Mouse (Mus musculus) lung, adult 2 months (tissue): ENCODE data around the gene Meis2.

Experiments used
- CTCF ChIP-seq: fragments of 200-500 bp; IDR thresholded peaks from 2 replicates; pipeline ENCODE4 v1.5.1; 2011; ENCODE audit warnings: mild to moderate bottlenecking, low read length, control low read depth; ENCODE audit not compliant: insufficient read depth
- POLR2A ChIP-seq: fragments of 200-500 bp; IDR thresholded peaks from 2 replicates; pipeline ENCODE4 v1.6.1; 2011; ENCODE audit warnings: low read depth, mild to moderate bottlenecking, control low read depth, low read length, borderline replicate concordance; ENCODE audit errors: extremely low read depth

- TF ChIP-seq CTCF (no peak), POLR2A (no peak)
Observed at GRCm38 (mm10) chr2:116077716-116078115, 12.1 kb upstream of the Meis2 start.
